Mouse (Mus musculus) bone marrow, adult 2 months (tissue): ENCODE measurements around the gene Bfsp2.

Experiments used
- CTCF ChIP-seq: fragments of 200-500 bp; IDR thresholded peaks from 2 replicates; pipeline ENCODE4 v1.5.1; 2011; ENCODE audit warnings: low read length, control low read depth; ENCODE audit not compliant: control insufficient read depth, insufficient read depth
- POLR2A ChIP-seq: fragments of 200-500 bp; IDR thresholded peaks from 2 replicates; pipeline ENCODE4 v1.6.1; 2011; ENCODE audit warnings: low read depth, mild to moderate bottlenecking, control low read depth, low read length, borderline replicate concordance; ENCODE audit not compliant: control insufficient read depth

- TF ChIP-seq CTCF (no peak), POLR2A (no peak)
These were observed 94.6 kb downstream of the Bfsp2 start for GRCm38 (mm10) chr9:103385600-103385999.
